Mouse (Mus musculus): ENCODE results near the gene Sh3rf1. TPM values are rescaled to one million over a fixed set of nuclear protein-coding genes. Genes with fewer than 3 reads are reported as not detected.

The Sh3rf1 gene
- polyA plus RNA-seq, 1 experiment = 5.5 TPM

GRCm38 (mm10) chr8:61313016-61313415, 89.3 kb downstream of the Sh3rf1 start:
- H3K4me3 ChIP-seq (replicated peaks; ENCODE audit: insufficient read depth, low read depth, low read length) = no peak overlapping the region
- 86% methylated on average over 7 of the region's 7 CpGs for WGBS

GRCm38 (mm10) chr8:61316012-61316767, 92.5 kb downstream of the Sh3rf1 start:
- Histone ChIP-seq H3K4me1 (ENCODE audit: control insufficient read depth, insufficient read depth, low read length) (no peaks in the 10 kb centered on the region), H3K27me3 (ENCODE audit: control insufficient read depth, insufficient read depth, low read length) (no peaks in the 10 kb centered on the region), H3K4me3 (replicated peaks; ENCODE audit: insufficient read depth, low read depth, low read length) (no peak overlapping the region), H3K27ac (ENCODE audit: insufficient read depth, low read length) (no peak overlapping the region)
- DNase-seq = no peak
- TF ChIP-seq POLR2A (IDR thresholded peaks at IDR 0.05; ENCODE audit: borderline replicate concordance, insufficient read depth, low read length) (no peak), CTCF (IDR thresholded peaks at IDR 0.05; ENCODE audit: borderline replicate concordance, insufficient read depth, low read depth, low read length) (no peak)
- 77% methylated on average over 10 of the region's 10 CpGs for WGBS

More at GRCm38 (mm10) chr8:61313016-61313415, 89.3 kb downstream of the Sh3rf1 start:
- no peak for DNase-seq
- Histone ChIP-seq H3K4me1 (ENCODE audit: control insufficient read depth, insufficient read depth, low read length) (no peaks in the 10 kb centered on the region), H3K27ac (ENCODE audit: insufficient read depth, low read length) (no peak overlapping the region), H3K27me3 (ENCODE audit: control insufficient read depth, insufficient read depth, low read length) (no peaks in the 10 kb centered on the region)
- TF ChIP-seq POLR2A (IDR thresholded peaks at IDR 0.05; ENCODE audit: borderline replicate concordance, insufficient read depth, low read length) (no peak), CTCF (IDR thresholded peaks at IDR 0.05; ENCODE audit: borderline replicate concordance, insufficient read depth, low read depth, low read length) (no peak)

GRCm38 (mm10) chr8:61316813-61317534, 93.3 kb downstream of the Sh3rf1 start:
- Histone ChIP-seq H3K27ac (ENCODE audit: insufficient read depth, low read length) (no peak overlapping the region), H3K27me3 (ENCODE audit: control insufficient read depth, insufficient read depth, low read length) (no peaks in the 10 kb centered on the region), H3K4me3 (replicated peaks; ENCODE audit: insufficient read depth, low read depth, low read length) (no peak overlapping the region), H3K4me1 (ENCODE audit: control insufficient read depth, insufficient read depth, low read length) (no peaks in the 10 kb centered on the region)
- 44% methylated on average over 10 of the region's 10 CpGs for WGBS
- TF ChIP-seq CTCF (IDR thresholded peaks at IDR 0.05; ENCODE audit: borderline replicate concordance, insufficient read depth, low read depth, low read length) (no peak), POLR2A (IDR thresholded peaks at IDR 0.05; ENCODE audit: borderline replicate concordance, insufficient read depth, low read length) (no peak)
- DNase-seq = no peak

- 87% methylated on average over 6 of the region's 6 CpGs for WGBS
- Histone ChIP-seq H3K4me1 (ENCODE audit: control insufficient read depth, insufficient read depth, low read length) (no peaks in the 10 kb centered on the region), H3K27ac (ENCODE audit: insufficient read depth, low read length) (no peak overlapping the region), H3K27me3 (ENCODE audit: control insufficient read depth, insufficient read depth, low read length) (no peaks in the 10 kb centered on the region), H3K4me3 (replicated peaks; ENCODE audit: insufficient read depth, low read depth, low read length) (no peak overlapping the region)
- TF ChIP-seq CTCF (IDR thresholded peaks at IDR 0.05; ENCODE audit: borderline replicate concordance, insufficient read depth, low read depth, low read length) = no peak
- no peak for TF ChIP-seq POLR2A (IDR thresholded peaks at IDR 0.05; ENCODE audit: borderline replicate concordance, insufficient read depth, low read length)
- DNase-seq = no peak
Observed at GRCm38 (mm10) chr8:61317535-61318136, 94.0 kb downstream of the Sh3rf1 start.

GRCm38 (mm10) chr8:61321216-61321615, 97.5 kb downstream of the Sh3rf1 start:
- no peak for TF ChIP-seq CTCF (IDR thresholded peaks at IDR 0.05; ENCODE audit: borderline replicate concordance, insufficient read depth, low read depth, low read length)
- no peak for TF ChIP-seq POLR2A (IDR thresholded peaks at IDR 0.05; ENCODE audit: borderline replicate concordance, insufficient read depth, low read length)
- Histone ChIP-seq H3K27me3 (ENCODE audit: control insufficient read depth, insufficient read depth, low read length) (no peaks in the 10 kb centered on the region), H3K27ac (ENCODE audit: insufficient read depth, low read length) (no peak overlapping the region), H3K4me1 (ENCODE audit: control insufficient read depth, insufficient read depth, low read length) (no peaks in the 10 kb centered on the region), H3K4me3 (replicated peaks; ENCODE audit: insufficient read depth, low read depth, low read length) (no peak overlapping the region)
- WGBS = 85% methylated on average over 3 of the region's 3 CpGs
- DNase-seq = no peak

GRCm38 (mm10) chr8:61321780-61322179, 98.1 kb downstream of the Sh3rf1 start:
- H3K27ac ChIP-seq (ENCODE audit: insufficient read depth, low read length) = no peak overlapping the region

GRCm38 (mm10) chr8:61322462-61322861, 98.8 kb downstream of the Sh3rf1 start:
- no peak for TF ChIP-seq CTCF (IDR thresholded peaks at IDR 0.05; ENCODE audit: borderline replicate concordance, insufficient read depth, low read depth, low read length)
- TF ChIP-seq POLR2A (IDR thresholded peaks at IDR 0.05; ENCODE audit: borderline replicate concordance, insufficient read depth, low read length) = no peak
- Histone ChIP-seq H3K27me3 (ENCODE audit: control insufficient read depth, insufficient read depth, low read length) (no peaks in the 10 kb centered on the region), H3K27ac (ENCODE audit: insufficient read depth, low read length) (no peak overlapping the region), H3K4me1 (ENCODE audit: control insufficient read depth, insufficient read depth, low read length) (no peaks in the 10 kb centered on the region), H3K4me3 (replicated peaks; ENCODE audit: insufficient read depth, low read depth, low read length) (no peak overlapping the region)
- DNase-seq = no peak
- 90% methylated on average over 8 of the region's 8 CpGs for WGBS

More at GRCm38 (mm10) chr8:61321780-61322179, 98.1 kb downstream of the Sh3rf1 start:
- Histone ChIP-seq H3K4me1 (ENCODE audit: control insufficient read depth, insufficient read depth, low read length) (no peaks in the 10 kb centered on the region), H3K4me3 (replicated peaks; ENCODE audit: insufficient read depth, low read depth, low read length) (no peak overlapping the region), H3K27me3 (ENCODE audit: control insufficient read depth, insufficient read depth, low read length) (no peaks in the 10 kb centered on the region)
- no peak for DNase-seq
- no peak for TF ChIP-seq POLR2A (IDR thresholded peaks at IDR 0.05; ENCODE audit: borderline replicate concordance, insufficient read depth, low read length)
- TF ChIP-seq CTCF (IDR thresholded peaks at IDR 0.05; ENCODE audit: borderline replicate concordance, insufficient read depth, low read depth, low read length) = no peak
- 87% methylated on average over 5 of the region's 5 CpGs for WGBS
